Mouse (Mus musculus): Measurements from ENCODE around the gene Secisbp2l. TPM values are rescaled to one million over a fixed set of nuclear protein-coding genes. Genes with fewer than 3 reads are reported as not detected.

The Secisbp2l gene
- polyA plus RNA-seq, 1 experiment from 2014 or later, result 32.3 TPM

DNA sequence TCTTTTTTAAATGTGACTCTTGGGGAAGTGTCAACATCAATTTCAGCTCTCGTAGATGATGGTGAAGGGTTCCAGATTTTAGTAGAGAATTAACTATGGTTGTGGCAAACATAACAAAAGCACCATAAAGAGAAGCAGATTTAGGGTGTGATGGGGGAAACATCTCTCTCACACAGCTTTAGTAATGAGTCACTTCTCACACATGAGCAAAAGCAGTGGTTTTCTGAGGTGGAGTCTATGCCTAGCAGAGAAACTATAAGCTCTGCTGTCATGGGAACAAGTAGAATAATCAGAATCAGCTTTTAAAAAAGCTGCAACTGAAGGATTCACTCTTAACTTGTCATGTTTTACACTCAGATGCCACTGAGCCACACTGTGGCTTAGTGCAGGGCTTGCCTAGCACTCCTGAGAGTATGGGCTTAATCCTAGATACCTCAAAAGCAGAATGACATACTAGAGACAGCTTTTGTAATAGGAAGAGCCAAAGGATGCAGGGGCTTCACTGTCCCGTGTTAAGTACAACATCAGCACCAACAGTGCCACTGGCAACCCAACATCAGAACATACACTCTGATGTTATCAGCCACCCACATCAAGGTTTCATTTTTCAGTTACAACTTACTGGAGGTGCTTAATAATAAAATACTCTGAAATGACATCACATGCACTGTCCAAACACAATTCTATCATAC is 47.2 kb downstream of the Secisbp2l start:
- no peak overlapping the region for H3K4me3 ChIP-seq
- no peak for ATAC-seq (ENCODE audit: low FRiP score)
- H3K27ac ChIP-seq, result no peak overlapping the region
- WGBS, result 77% methylated on average over 2 of the region's 2 CpGs
- no peak overlapping the region for H3K9ac ChIP-seq
- H3K4me1 ChIP-seq, result peaks cover 15% of the 10 kb centered on the region
- no peaks in the 10 kb centered on the region for H3K9me3 ChIP-seq (replicated peaks)
- peaks cover 20% of the 10 kb centered on the region for H3K36me3 ChIP-seq
- no peaks in the 10 kb centered on the region for H3K27me3 ChIP-seq
- no peak overlapping the region for H3K4me2 ChIP-seq (replicated peaks)

DNA sequence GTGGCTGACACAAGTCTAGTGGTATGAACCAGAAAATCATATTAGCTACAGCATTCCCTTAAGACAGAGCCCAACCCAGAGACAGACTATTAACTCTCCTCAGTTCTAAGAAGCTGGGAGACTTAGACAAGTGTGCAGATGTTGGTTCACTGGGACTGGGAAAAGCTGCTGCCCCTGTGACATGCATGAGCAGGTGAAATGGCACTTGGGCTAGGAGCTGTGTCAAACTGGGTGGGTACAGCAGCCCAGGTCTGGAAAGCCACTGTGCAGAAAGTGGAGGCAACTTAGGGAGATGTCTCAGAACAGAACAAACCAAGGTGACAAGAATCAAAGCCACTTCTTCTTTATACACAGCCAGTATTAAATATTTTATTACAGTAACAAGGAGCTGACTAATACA is 47.9 kb downstream of the Secisbp2l start:
- Histone ChIP-seq H3K9ac (no peak overlapping the region), H3K9me3 (replicated peaks) (no peaks in the 10 kb centered on the region), H3K27ac (no peak overlapping the region), H3K4me1 (peaks cover 15% of the 10 kb centered on the region), H3K4me2 (replicated peaks) (no peak overlapping the region), H3K4me3 (no peak overlapping the region), H3K36me3 (peaks cover 14% of the 10 kb centered on the region), H3K27me3 (no peaks in the 10 kb centered on the region)
- no peak for ATAC-seq (ENCODE audit: low FRiP score)

DNA sequence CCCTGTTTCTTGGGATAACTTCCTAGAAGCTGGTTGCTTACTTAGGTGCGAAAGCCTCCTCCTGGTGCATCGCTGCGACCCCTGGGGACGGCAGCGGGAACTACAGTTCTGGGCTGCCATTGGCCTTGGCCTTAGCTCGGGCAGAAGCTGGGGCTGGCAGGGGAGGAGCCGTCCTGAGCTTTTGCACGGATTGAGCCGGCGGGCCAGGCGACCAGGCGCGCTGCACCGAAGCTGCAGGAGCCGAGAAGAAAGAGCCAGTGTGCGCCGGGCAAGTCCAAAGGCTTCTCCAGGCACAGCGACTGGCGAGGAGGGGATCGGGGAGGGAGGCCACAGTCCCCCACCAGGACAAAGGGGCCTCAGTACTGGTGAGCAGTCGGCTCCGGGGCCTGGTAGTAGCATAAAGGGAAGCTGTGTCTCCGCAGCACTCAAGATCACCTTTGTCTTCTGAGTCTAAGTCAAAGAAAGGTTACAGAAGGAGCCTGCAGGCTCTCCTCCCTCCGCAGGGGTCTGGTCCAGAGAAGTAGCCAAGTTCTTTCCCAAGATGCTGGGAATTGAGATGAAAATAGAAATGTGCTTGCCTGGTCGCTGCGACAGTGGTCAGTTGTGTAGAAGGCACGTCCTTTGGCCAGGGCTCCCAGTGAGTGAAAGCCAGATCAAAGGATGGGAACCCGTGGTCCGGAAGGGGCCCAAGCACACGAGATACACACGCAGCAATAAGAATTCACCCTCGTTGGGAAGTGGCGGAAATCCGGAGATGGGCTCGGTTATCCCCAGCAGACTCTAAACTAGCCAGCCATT is 50.7 kb downstream of the Secisbp2l start:
- WGBS, result 8% methylated on average over 35 of the region's 35 CpGs
- Histone ChIP-seq H3K4me3 (peak overlapping the region; percentile 39), H3K4me2 (replicated peaks) (peak overlapping the region; percentile 59), H3K36me3 (no peaks in the 10 kb centered on the region), H3K27ac (peak overlapping the region; percentile 91), H3K4me1 (peaks cover 15% of the 10 kb centered on the region), H3K27me3 (peaks cover 4% of the 10 kb centered on the region; the same call in 1 of the 2 replicates), H3K9me3 (replicated peaks) (no peaks in the 10 kb centered on the region), H3K9ac (peak overlapping the region; percentile 73)
- peak; percentile 94 for ATAC-seq (ENCODE audit: low FRiP score)

DNA sequence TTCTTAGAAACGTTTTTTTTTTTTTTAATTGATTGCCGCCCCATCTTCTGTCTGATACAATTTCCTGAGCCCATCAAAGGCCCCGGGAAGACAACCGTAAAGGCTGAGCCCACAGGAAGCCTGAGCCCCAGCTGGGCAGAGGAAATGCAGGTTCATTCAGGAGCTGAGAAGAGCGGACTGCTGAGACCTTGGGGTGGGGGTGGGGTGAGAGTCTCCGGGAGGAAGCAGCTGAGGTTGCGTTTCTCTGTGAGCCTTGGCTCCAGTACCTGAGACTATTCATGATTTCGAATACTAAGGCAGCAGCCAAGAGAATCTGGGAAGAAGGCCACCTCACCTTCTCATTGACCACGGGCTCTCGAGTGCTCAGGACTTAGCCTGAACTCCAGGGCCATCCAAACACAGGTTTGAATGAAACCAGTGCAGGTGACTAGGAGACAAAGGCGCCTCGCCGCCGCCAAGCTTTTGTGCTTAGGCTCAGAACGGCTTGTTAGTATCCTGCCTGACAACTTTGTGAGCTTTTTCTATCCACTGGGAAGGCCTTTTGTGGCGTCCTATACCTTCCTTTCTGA is 58.0 kb downstream of the Secisbp2l start:
- Histone ChIP-seq H3K9ac (peak overlapping the region; percentile 37), H3K4me3 (peak overlapping the region; percentile 54), H3K4me1 (peaks cover 19% of the 10 kb centered on the region), H3K4me2 (replicated peaks) (peak overlapping the region; percentile 100), H3K9me3 (replicated peaks) (no peaks in the 10 kb centered on the region), H3K36me3 (no peaks in the 10 kb centered on the region), H3K27ac (peak overlapping the region; percentile 64; the same call in 1 of the 2 replicates), H3K27me3 (peaks cover 47% of the 10 kb centered on the region)
- under 1% methylated on average over 16 of the region's 16 CpGs for WGBS
- peak; percentile 51 for ATAC-seq (ENCODE audit: low FRiP score)

DNA sequence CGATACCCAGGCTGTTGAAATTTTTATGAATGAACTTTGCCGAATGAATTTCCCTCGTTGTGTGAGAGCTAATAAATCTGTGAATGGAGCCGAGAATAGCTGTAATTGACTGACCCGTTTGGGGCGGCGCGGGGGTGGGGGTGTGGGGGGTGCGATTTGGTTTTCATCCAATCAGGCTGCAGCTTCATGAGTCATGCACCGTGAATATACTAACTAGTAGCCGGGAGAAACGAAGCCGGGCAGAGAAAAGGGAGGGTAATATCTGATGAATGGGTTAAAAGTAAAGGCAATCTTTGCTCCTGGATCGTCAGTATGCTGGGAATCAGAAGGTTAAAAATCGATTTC is 58.6 kb downstream of the Secisbp2l start, which contains the start of gene Shc4:
Gene Shc4 (minus strand): TSS at position 63 of the 345 bp plus-strand sequence.
- H3K27ac ChIP-seq, result peak within 1 kb of the TSS; percentile 64
- WGBS, result under 1% methylated on average over 15 of the region's 15 CpGs
- H3K9me3 ChIP-seq (replicated peaks), result no peaks in the 10 kb centered on the region
- H3K36me3 ChIP-seq, result no peaks in the 10 kb centered on the region
- H3K9ac ChIP-seq, result peak within 1 kb of the TSS; percentile 75
- peaks cover 19% of the 10 kb centered on the region for H3K4me1 ChIP-seq
- H3K4me2 ChIP-seq (replicated peaks), result peak within 1 kb of the TSS; percentile 100
- H3K27me3 ChIP-seq, result peaks cover 44% of the 10 kb centered on the region
- peak; percentile 89 for ATAC-seq (ENCODE audit: low FRiP score)
- peak within 1 kb of the TSS; percentile 54 for H3K4me3 ChIP-seq

DNA sequence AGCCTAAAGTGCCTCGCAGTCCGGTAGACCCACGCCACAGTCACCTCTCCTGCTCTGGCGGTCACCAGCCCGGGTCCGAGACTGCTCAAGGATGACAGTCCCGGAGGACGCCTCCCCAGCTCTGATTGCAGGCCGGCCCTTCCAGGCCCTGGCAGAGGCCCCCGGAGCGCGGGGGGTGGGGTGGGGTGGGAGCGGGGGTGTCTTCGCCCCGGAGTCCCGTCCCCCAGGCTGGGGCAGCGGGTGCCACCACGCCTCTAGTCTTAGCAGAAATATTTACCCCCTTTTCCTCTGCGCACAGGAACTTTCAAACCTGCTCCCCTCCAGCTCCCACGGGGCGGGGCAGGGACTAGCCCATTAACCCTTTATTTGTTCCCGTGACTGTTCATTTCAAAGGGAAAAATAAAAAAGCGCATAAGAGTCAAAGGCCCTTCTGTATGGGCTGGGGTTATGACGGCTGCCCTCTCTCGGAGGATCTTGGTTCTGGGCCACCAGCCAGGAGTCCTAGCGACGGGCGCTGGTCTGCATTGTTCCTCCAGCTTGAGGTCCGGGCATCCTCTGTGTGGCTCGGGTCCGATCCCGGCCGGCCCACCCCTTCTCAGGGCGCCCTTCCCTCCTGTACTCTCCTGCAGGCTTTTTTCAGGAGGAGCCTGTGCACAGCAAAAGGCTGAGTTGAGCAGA is 59.1 kb downstream of the Secisbp2l start:
- peak overlapping the region; percentile 64 for H3K27ac ChIP-seq
- H3K4me1 ChIP-seq, result peaks cover 19% of the 10 kb centered on the region
- H3K27me3 ChIP-seq, result peaks cover 43% of the 10 kb centered on the region
- H3K4me2 ChIP-seq (replicated peaks), result peak overlapping the region; percentile 100
- peak overlapping the region; percentile 75 for H3K9ac ChIP-seq
- no peaks in the 10 kb centered on the region for H3K36me3 ChIP-seq
- peak overlapping the region; percentile 54 for H3K4me3 ChIP-seq
- ATAC-seq (ENCODE audit: low FRiP score), result peak; percentile 84
- no peaks in the 10 kb centered on the region for H3K9me3 ChIP-seq (replicated peaks)
- WGBS, result under 1% methylated on average over 34 of the region's 34 CpGs

DNA sequence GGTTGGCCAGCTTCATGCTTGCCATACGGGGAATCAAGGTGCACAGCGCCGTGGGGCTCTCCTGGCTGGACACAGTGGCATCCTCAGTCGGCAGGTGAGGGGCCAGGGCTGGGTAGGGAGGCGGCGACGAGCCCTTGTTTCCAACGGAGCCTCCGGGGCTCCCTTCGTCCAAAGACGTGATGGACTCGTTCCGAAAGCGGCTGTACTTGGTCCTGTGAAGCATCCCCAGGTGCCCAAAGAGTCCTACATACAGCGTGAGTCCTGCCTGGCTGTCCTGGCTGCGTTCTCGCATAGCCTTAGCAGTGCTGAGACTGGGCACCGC is 59.6 kb downstream of the Secisbp2l start:
- Histone ChIP-seq H3K27ac (peak overlapping the region; percentile 64; the same call in 1 of the 2 replicates), H3K4me1 (peaks cover 19% of the 10 kb centered on the region), H3K9ac (peak overlapping the region; percentile 75), H3K4me2 (replicated peaks) (peak overlapping the region; percentile 100), H3K9me3 (replicated peaks) (no peaks in the 10 kb centered on the region), H3K27me3 (peaks cover 43% of the 10 kb centered on the region), H3K36me3 (no peaks in the 10 kb centered on the region), H3K4me3 (peak overlapping the region; percentile 54)
- WGBS, result under 1% methylated on average over 18 of the region's 18 CpGs
- ATAC-seq (ENCODE audit: low FRiP score), result peak; percentile 60

DNA sequence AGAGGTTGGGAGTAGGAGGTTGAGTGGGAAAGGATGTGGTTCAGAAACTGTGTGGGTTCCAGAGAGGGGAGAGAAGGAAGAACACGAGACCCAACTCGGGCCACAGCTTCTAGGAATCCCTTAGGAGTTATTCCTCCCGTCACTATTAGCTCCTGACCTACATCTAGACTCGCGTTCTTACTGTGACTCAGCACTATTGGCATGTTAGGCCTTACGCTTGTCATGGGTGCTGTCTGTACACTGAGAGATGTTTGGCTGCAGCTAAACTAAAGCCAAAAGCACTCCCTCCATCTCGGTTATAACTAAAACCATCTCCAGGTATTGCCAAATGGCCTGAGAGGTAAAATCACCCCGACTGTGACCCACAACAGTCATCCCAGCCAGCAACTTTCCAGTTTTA is 66.1 kb downstream of the Secisbp2l start:
- H3K9ac ChIP-seq, result no peak overlapping the region
- H3K4me1 ChIP-seq, result no peaks in the 10 kb centered on the region
- no peak overlapping the region for H3K4me3 ChIP-seq
- no peak overlapping the region for H3K4me2 ChIP-seq (replicated peaks)
- no peak for ATAC-seq (ENCODE audit: low FRiP score)
- H3K9me3 ChIP-seq (replicated peaks), result no peaks in the 10 kb centered on the region
- peaks cover 8% of the 10 kb centered on the region for H3K27me3 ChIP-seq
- H3K36me3 ChIP-seq, result no peaks in the 10 kb centered on the region
- 88% methylated on average over 8 of the region's 8 CpGs for WGBS
- H3K27ac ChIP-seq, result no peak overlapping the region

DNA sequence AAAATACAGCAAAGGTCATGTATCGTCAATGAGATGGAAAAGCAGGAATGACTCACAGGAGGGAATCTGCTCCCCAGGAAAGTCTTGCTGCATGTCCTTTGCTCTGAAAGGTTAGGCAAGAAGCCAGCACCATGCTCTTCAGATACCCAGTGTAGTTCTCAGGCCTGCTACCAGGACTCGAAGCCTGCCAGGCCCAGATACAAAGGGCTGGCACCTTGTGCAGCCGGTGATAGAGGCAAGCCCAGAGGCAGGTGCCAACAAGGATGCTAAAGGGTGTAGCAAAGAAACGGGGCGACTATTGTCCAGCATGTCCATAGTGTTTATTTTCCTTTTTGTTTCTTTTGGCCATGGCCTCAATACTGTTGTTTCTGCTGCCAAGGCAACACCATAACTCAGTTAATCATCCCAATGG is 76.2 kb downstream of the Secisbp2l start:
- ATAC-seq (ENCODE audit: low FRiP score), result no peak
- 79% methylated on average over 5 of the region's 5 CpGs for WGBS

DNA sequence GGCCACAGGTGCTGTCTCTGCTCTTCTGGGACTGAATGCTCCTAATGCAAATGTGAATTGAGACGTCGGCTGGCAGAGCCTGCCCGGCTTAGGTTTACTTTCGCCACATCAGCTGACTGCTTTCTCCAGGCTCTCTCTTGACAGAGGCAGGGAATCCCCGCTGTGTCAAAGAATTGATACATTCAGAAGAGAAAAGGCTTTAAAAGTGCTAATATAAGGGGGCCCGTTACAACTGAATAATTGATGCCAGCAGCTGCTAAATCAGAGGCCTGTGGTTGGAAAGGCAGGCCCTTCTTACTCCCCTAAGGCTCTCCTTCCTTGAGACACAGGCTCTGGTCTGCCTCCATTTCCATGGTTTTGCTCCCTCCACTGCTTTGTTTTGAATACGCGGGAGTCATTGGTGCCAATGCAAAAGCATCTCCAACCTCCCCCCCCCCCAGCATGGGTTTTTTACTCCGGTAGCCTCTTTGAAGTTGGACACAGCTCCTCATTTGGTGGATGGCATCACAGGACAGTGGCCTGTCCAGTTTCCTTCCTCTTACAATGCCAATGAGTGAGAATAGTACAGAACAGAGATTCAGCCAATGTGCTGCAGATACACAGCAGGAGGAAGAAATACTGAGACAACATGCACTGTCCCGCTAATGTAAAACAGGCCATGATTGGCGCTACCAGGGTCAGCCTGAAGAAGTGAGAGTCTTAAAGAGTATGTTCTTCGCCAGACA is 77.6 kb downstream of the Secisbp2l start:
- peak; percentile 88 for ATAC-seq (ENCODE audit: low FRiP score)
- H3K36me3 ChIP-seq, result no peaks in the 10 kb centered on the region
- H3K27ac ChIP-seq, result peak overlapping the region; percentile 76
- no peak overlapping the region for H3K9ac ChIP-seq
- peaks cover 10% of the 10 kb centered on the region for H3K4me1 ChIP-seq
- H3K9me3 ChIP-seq (replicated peaks), result no peaks in the 10 kb centered on the region
- H3K4me3 ChIP-seq, result no peak overlapping the region
- H3K4me2 ChIP-seq (replicated peaks), result 0 out of 2 replicates have a peak overlapping the region, but pooled peaks have one; percentile 4
- no peaks in the 10 kb centered on the region for H3K27me3 ChIP-seq
- 27% methylated on average over 12 of the region's 12 CpGs for WGBS

More for the DNA sequence above, 76.2 kb downstream of the Secisbp2l start:
- Histone ChIP-seq H3K36me3 (no peaks in the 10 kb centered on the region), H3K9me3 (replicated peaks) (no peaks in the 10 kb centered on the region), H3K4me3 (no peak overlapping the region), H3K9ac (no peak overlapping the region), H3K27ac (no peak overlapping the region), H3K4me2 (replicated peaks) (no peak overlapping the region), H3K4me1 (peaks cover 10% of the 10 kb centered on the region), H3K27me3 (no peaks in the 10 kb centered on the region)

DNA sequence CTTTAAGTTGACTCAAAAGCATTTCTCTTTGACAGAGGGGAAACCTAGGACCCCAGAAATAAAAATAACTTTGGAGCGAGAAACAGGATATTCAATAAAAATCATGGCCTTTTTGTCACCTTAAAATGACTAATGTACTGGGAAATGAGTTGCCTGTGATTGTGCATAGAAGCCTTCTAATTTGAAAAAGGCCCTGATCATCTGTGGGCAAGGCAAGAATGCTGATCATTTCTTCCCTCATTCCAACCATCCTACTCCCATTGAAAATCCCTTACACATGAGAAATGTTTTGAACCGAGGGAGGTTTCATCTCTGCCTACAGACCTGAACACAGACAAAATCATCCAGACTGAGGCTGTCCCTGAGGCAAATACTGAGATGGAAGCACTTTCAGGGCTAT is 79.8 kb downstream of the Secisbp2l start:
- Histone ChIP-seq H3K9me3 (replicated peaks) (no peaks in the 10 kb centered on the region), H3K4me3 (no peak overlapping the region), H3K36me3 (no peaks in the 10 kb centered on the region), H3K9ac (no peak overlapping the region), H3K27ac (no peak overlapping the region), H3K4me2 (replicated peaks) (no peak overlapping the region), H3K27me3 (no peaks in the 10 kb centered on the region), H3K4me1 (peaks cover 10% of the 10 kb centered on the region)
- WGBS, result 82% methylated on average over 2 of the region's 2 CpGs
- no peak for ATAC-seq (ENCODE audit: low FRiP score)

Data from hindbrain, embryonic 12.5 days (tissue).